Mouse (Mus musculus) heart, adult 9 months (tissue): Measurements from ENCODE around the gene Xlr3c.
"Not testable (repeated sequence)": the region's sequence is repeated elsewhere in the genome, so short reads cannot be mapped to it uniquely, and the experiment has no call there.

Experiments
- DNase-seq, 2 experiments: peaks; one replicate each; pipeline ENCODE4 v3.0.0; 2022; ENCODE audit warnings: low spot score in 2 of 2

The Xlr3c gene

GRCm38 (mm10) chrX:73265270-73265669 lies at the start of gene Xlr3c:
Gene Xlr3c (minus strand): TSS chrX:73265390.
- DNase-seq: not testable (repeated sequence)

GRCm38 (mm10) chrX:73312522-73312921 lies 47.3 kb upstream of the Xlr3c start:
- peak in 1 of 2 experiments; percentile 6 for DNase-seq

GRCm38 (mm10) chrX:73295745-73296144 lies 30.6 kb upstream of the Xlr3c start:
- DNase-seq: not testable (repeated sequence)

DNA sequence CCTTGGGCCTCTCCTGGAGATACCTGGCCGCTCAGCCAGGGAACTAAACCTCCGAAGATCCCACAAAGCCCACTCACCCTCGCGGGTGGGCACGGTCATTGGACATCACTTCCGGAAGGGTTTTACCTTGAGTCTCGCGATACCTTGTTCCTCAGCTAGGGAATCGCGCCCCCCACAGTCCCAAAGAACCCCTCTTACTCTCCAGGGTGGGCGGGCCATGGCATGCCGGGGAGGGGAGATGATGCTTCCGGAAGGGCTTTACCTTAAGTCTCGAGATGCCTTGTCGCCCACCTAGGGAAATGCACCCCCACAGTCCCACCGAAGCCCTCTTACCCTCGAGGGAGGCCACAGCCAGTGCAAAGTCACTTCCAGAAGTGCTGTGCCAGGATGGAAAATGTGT lies 27.7 kb upstream of the Xlr3c start, which contains the start of the genes Xlr5a and Xlr5c:
Xlr5a (minus strand) TSS at position 101 of the 400 bp plus-strand sequence.
Xlr5c (minus strand) TSS at position 101 of the 400 bp plus-strand sequence.
- DNase-seq: not testable (repeated sequence)

GRCm38 (mm10) chrX:73262428-73262827 lies 2.8 kb downstream of the Xlr3c start:
- not testable (repeated sequence) for DNase-seq

DNA sequence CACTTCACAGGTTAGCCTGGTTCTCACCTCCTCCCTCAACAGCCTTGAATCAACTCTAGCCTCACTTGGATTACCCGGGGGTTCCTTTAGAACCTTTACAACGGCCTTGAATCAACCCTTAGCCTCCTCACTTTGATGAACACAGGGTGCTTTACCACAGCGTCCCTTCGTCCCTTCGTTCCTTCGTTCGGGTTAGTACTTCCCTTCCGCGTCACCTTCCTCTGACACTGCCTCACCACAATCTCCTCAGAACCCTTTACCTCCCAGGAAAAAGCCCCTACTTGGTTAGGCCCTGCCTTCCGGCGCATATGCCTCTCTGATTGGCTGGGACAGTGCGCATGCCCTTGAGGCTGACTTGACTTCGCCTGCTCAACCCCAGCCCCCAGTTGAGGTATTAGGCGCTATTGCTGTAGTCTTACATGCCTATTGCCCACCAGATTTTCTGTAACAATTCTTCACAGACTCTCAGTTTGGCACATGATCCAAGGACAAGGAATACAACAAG lies 22.3 kb downstream of the Xlr3c start, which contains the start of gene Xlr4c:
Xlr4c (minus strand) TSS at position 310 of the 505 bp plus-strand sequence.
- not testable (repeated sequence) for DNase-seq

DNA sequence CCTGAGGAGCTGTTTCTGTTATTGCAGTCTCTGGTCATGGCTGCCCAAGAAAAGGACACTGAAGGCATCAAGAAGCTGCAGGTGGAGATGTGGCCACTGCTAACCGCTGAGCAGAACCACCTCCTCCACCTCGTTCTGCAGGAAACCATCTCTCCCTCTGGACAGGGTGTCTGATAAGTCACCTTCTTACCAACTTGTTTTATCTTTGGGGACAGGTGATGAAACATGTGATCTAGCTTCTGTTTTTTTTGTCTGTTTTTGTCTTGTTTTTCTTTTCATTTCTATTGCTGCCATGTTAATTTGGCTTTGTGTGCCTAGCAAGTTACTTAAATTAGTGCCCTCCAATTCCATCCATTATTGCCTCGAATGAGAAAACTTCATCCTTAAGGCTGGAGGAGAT lies 35.9 kb downstream of the Xlr3c start:
- no peak for DNase-seq

GRCm38 (mm10) chrX:73228606-73229214 lies 36.5 kb downstream of the Xlr3c start:
- DNase-seq: peak; percentile 39 to 41

DNA sequence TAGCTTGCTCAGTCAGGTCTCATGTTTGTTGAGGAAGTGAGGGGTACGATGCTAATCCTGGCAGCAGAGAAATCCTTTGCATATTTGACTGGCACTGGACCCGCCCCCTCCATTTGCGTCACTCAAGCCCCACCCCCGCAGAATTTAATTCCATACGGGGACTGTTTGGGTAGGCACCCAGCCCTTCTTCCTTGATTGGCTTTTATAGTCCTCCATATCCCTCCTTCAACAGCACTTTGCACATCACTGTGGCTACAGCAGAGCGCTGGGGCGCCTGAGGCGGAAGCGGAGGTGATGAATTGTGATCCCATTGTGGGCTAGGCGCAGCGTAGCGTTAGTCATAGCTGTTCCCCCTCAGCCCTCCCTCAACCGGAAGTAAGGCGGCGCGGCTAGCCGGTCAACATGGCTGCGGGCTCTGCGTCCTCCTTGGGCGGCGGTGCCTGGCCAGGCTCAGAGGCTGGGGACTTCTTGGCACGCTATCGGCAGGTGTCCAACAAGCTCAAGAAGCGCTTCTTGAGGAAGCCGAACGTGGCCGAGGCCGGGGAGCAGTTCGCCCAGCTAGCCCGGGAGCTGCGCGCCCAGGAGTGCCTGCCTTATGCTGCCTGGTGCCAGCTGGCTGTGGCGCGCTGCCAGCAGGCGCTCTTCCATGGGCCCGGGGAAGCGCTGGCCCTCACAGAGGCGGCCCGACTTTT lies 37.1 kb downstream of the Xlr3c start, which contains the start of gene F8a:
F8a (plus strand) TSS at position 378 of the 692 bp plus-strand sequence.
- peak; percentile 81 to 85 for DNase-seq

- DNase-seq: no peak
Observed at GRCm38 (mm10) chrX:73225365-73225764, 39.8 kb downstream of the Xlr3c start.

GRCm38 (mm10) chrX:73213819-73214564 lies 51.2 kb downstream of the Xlr3c start, which contains the start of gene Xlr4b:
Gene Xlr4b (plus strand): TSS chrX:73214333.
- not testable (repeated sequence) for DNase-seq
